Mouse (Mus musculus): Measurements from ENCODE around the gene Unc5b.
A peak's percentile ranks its signal among the peaks of the same experiment; 100 is the strongest.

The Unc5b gene

DNA sequence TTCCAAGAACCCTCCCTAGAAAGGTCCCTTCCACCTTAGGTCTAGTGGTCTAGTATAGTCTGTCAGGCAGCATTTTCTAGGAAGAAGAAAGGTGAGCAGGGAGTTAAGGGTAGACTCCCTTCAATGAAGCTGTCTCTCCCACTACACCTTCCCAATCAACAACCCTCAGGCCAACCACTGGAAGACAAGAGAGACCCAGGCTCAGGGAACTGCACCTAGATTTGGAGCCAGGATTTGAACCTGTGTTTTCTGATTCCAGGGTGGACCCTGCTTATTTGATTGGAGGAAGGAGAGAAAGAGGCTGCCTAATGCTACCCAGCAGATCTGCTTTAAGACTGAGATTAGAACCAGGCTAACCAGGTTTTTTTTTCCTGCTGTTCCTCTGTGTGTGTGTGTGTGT, 10.1 kb downstream of the Unc5b start:
- DNase-seq (ENCODE audit: low read depth, low spot score): no peak

DNA sequence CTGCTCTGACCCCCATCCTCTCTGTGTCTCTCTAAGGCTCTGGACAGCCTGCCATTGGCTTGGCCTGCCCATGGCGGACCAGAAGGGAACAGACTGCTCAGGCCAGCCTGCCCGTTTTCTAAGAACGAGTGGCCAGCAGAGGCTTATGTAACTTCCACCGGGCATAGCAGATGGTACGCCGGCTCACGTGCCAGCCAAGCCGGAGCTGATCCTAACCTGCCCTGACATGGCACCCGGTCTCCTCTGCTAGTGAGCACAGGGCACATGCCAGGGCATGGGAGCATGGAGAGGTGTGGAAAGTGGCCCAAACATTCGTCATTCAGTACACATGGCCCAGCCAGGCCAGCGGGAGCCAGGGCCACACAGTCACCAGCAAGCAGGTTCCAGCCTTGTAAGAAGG, 10.8 kb downstream of the Unc5b start:
- DNase-seq (ENCODE audit: low read depth, low spot score): no peak

- DNase-seq (ENCODE audit: low read depth, low spot score): no peak
These were observed 11.7 kb downstream of the Unc5b start for GRCm38 (mm10) chr10:60819654-60820192.

GRCm38 (mm10) chr10:60819179-60819578, 12.2 kb downstream of the Unc5b start:
- no peak for DNase-seq (ENCODE audit: low read depth, low spot score)

- no peak for DNase-seq (ENCODE audit: low read depth, low spot score)
These were observed 12.7 kb downstream of the Unc5b start for GRCm38 (mm10) chr10:60818708-60819107.

GRCm38 (mm10) chr10:60817868-60818267, 13.5 kb downstream of the Unc5b start:
- no peak for DNase-seq (ENCODE audit: low read depth, low spot score)

GRCm38 (mm10) chr10:60816872-60817648, 14.3 kb downstream of the Unc5b start:
- DNase-seq (ENCODE audit: low read depth, low spot score): peak; percentile 63

GRCm38 (mm10) chr10:60815855-60816254, 15.5 kb downstream of the Unc5b start:
- no peak for DNase-seq (ENCODE audit: low read depth, low spot score)

DNA sequence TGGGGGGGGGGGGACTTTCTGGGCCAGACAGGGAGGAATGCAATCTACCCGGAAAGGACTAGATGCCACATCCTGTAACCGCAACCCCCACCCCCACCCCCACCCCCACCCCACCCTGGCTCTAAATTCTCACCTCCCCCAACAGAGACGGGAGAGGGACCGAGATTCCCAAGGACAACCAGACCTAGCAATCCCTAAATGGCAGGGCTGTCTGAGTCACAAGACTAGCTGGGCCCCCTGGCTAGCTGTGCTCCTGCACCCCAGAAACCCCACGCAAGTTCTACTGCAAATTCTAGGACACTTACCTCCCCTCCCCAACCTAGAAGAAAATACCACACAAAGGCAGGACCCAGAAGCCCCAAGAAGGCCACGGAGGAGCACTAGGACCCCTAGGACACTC, 16.3 kb downstream of the Unc5b start:
- DNase-seq (ENCODE audit: low read depth, low spot score): no peak

DNA sequence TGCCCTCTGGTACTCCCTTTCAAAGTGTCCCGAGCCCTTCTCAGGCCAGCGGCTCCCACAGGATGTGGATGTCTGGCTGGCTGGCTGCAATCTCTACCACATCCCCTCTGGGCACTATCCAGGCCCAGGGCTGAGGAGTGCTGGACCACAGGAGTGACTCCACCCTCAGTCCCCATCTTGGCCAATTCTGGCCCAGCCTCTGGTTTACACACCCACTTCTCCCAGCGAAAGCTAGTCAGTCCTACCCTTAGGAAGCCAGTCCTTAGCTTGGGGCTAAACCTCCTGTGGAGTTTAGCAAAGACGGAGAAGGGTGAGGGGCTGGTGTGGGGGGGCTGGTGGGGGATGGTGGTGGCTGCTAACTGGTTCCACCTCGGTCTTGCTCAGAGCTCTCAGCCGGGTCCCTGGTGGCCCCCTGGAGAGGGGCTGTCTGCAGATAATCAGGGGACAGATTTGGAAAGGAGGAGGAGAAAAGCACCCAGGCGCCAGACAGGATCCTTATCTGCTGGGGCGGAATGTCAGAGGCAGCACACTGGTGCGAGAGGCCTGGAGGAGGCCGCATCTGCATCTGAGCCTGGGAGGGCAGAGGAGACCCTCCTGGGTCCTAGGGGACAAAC, 16.8 kb downstream of the Unc5b start:
- no peak for DNase-seq (ENCODE audit: low read depth, low spot score)

GRCm38 (mm10) chr10:60813606-60814005, 17.8 kb downstream of the Unc5b start:
- no peak for DNase-seq (ENCODE audit: low read depth, low spot score)

DNA sequence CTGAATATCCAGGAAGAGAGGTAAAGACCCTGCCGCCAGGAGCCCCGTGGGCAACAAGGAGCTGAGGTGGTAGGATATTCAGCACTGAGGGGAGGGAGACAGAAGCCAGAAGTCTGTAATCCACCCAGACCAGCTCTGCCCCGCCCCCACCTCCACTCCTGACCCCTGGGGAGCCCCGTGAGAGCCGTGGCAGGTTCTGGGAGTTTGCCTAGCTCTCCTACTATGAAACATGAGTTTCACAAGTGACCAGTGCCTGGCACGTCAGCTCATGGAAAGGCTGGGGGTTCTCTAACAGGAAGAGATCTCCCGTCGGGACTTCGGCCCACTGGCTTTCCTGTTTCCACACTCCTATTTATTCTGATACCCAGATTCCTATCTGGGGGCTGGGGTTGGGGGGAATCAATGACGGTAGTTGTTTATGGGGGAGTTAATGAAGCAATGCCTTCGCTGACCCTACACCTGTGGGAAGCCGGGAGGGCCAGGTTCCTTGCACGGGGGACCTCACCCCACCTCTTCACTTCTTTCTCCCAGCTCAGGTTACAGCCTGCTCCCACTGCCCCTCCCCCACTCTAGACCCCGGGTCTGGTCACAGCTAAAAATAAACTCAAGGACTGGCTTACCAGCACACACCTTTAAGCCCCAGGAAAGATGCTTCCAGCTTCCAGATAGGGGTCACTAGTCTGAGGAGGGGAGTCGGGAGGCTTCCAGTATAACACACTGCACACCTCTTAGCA, 19.4 kb downstream of the Unc5b start:
- peak; percentile 64 for DNase-seq (ENCODE audit: low read depth, low spot score)

DNA sequence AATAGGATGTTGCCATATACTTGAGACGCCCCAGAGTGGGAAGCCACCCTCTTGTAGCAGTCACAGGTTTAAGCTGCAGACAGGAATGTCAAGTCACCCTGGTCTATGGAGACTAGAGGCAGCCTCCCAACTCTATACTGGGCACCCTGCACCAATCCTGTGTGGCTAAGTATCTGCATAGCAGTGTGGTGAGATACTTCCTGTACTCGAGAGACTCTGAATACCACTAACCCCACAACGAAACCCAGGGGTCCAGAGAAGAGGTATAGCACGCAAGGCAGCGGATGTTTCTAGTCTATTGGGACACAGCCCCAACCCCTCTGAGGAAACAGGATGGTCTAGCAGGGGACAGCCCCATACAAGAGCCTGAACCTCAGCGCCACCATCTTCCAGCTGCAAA, 22.9 kb downstream of the Unc5b start:
- no peak for DNase-seq (ENCODE audit: low read depth, low spot score)

DNA sequence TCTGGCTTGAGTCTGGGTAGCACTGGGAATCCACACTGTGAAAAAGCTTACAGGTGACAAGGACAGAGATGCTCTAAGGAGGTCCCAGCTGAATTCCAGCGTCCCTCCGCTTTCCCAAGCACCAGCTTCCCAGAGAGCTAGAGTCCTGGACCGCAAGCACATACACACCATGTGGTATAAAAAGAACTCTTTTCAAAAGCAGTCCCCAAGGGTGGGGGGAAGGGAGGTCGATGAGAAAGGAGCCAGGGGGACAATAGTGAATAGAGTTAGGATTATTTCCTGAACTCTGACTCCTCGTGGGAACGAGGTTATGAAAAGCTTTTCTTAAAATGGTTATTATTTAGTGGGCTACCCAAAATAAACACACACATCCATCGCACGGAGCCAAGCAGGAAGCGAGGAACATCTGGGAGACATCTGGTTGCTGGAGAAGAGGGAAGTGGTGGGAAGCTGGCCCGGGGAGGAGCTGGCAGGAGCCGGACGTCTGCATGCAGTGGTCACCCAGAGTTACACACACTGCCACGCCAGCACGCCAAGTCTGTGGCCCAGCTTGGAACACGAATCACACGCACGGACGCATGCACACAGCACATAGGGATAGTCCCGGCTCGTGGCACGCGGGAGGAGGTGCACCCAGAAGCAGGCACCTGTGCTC, 23.7 kb downstream of the Unc5b start:
- peak; percentile 62 for DNase-seq (ENCODE audit: low read depth, low spot score)

DNA sequence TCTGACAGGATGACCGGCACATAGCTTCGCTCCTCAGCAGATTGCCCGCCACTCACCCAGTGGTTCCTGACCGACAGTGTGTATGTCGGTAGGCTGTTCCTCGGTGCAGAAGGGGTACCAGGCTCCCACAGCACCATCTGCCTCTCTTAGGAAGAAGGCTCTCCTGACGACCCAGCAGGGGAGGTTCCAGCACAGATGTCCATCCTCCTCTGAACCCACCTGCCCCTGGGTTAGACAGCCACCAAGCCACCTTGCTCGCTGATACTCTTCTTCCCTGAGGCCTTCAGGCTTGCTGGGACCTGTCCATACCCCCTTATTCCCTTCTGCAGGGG, 25.2 kb downstream of the Unc5b start:
- no peak for DNase-seq (ENCODE audit: low read depth, low spot score)

GRCm38 (mm10) chr10:60805436-60806206, 25.8 kb downstream of the Unc5b start:
- DNase-seq (ENCODE audit: low read depth, low spot score): no peak

DNA sequence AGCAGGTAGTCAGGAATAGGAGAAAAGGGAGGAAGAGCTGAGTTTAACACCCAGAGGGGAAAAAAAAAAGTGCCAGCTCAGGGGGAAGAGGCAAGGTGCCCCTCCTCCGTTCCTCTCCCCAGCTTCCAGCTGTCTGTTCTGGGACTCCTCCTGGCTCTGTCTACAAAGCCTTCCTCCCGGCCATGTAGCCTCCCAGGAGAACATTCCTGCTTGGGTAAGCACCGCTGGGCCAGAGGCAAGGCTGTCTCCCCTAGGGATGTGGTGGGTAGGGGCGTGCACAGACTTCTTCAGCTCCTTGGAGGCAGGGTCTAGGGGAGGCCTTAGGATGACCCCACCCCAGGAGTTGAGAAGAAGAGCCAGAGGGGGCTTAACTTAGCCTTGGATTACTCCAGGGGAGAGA, 26.5 kb downstream of the Unc5b start:
- no peak for DNase-seq (ENCODE audit: low read depth, low spot score)

DNA sequence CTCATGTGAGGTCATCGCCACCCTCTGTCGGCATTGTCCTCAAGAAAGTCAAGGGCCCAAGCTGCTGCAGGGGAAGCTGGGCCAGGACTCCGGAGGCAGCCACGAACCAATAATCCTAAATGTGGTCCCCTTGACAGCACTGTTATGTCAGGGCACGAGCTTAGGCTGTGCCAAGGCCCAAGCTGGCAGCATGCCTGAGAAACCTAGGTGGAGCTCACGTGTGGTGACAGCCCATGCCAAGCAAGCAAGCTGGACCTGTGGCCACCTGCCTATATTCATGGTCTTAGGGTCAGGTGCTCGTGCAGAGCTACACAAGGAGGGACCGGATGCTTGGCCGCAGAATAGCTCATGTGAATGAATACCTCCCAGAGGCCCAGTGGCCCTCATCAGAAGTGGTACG, 27.4 kb downstream of the Unc5b start:
- DNase-seq (ENCODE audit: low read depth, low spot score): no peak

- DNase-seq (ENCODE audit: low read depth, low spot score): no peak
These were observed 29.4 kb downstream of the Unc5b start for GRCm38 (mm10) chr10:60801898-60802412.

GRCm38 (mm10) chr10:60801168-60801897, 30.0 kb downstream of the Unc5b start:
- no peak for DNase-seq (ENCODE audit: low read depth, low spot score)
